Mouse (Mus musculus): ENCODE data around the gene Snd1. TPM values are rescaled to one million over a fixed set of nuclear protein-coding genes. Genes with fewer than 3 reads are reported as not detected.

The Snd1 gene
- total and polyA plus RNA-seq, 3 experiments = 97.4 to 153 (median 109) TPM

DNA sequence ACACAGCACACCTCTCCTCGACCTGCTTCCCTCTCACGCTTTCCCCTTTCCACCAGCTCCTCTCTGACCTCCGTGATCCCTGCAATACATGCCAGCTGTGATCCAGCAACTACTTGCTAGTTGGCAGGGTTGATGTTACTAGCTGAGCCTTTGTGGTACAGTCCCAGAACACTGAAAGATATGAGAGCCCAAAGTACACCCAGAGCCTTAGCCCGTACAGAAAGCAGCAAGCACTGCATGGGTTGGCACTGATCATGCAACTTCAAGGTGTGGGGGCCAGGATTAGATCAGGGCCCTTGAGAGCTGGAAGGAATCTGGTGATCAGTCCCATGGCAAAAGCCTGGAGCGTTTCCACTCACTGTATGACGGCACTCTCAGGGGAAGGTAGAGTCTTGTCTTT is 372.7 kb downstream of the Snd1 start:
- DNase-seq (ENCODE audit: low spot score) (no peak), ATAC-seq (ENCODE audit: extremely low read depth, insufficient number of reproducible peaks, low FRiP score, poor library complexity, severe bottlenecking) (no peak)
- peaks cover 4% of the 10 kb centered on the region; the same call in 1 of the 2 replicates for H3K4me1 ChIP-seq (ENCODE audit: insufficient read depth, low read depth, low read length)
- H3K27me3 ChIP-seq (ENCODE audit: insufficient read depth, low read length) = no peaks in the 10 kb centered on the region
- H3K36me3 ChIP-seq (replicated peaks) = peaks cover 69% of the 10 kb centered on the region
- TF ChIP-seq TAL1 (conservative IDR thresholded peaks at IDR 0.05; ENCODE audit: low read depth, low read length) (no peak), POLR2AphosphoS5 (IDR thresholded peaks at IDR 0.05; ENCODE audit: insufficient replicate concordance, low read depth, low read length) (no peak), GATA1 (IDR thresholded peaks at IDR 0.05; ENCODE audit: borderline replicate concordance, low read length) (no peak), CTCF (IDR thresholded peaks at IDR 0.05; ENCODE audit: low read depth, low read length) (no peak), GATA2 (IDR thresholded peaks at IDR 0.05; ENCODE audit: borderline replicate concordance, low read depth, low read length) (no peak)
- H3K9me3 ChIP-seq (replicated peaks) = no peaks in the 10 kb centered on the region
- H3K4me3 ChIP-seq (ENCODE audit: low read depth, low read length) = no peak overlapping the region

DNA sequence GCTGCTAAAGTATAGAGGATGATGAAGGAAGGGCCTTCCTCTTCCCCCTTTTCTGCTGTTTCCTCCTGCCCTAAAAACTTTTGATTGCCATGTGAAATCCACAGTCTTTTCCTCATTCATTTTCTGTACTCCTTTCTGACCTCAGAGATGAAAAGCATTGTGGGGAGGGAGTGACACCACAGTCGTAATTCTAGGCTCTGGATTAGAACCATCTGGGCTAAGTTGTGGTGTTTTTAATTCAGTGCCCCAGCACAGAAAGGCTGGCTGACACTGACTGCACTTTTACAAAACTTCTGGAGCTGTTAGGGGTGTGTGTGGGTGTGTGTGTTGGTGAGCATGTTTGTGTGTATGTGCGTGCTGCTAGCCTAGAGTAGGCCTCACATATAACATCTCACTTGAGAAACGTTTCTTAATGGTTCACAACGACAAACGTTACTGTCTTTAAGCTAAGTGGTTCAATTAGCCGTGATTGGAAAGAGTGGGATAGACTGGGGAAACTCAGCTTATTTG is 373.4 kb downstream of the Snd1 start:
- ATAC-seq (ENCODE audit: extremely low read depth, insufficient number of reproducible peaks, low FRiP score, poor library complexity, severe bottlenecking) = no peak
- Histone ChIP-seq H3K9me3 (replicated peaks) (no peaks in the 10 kb centered on the region), H3K4me3 (ENCODE audit: low read depth, low read length) (no peak overlapping the region), H3K4me1 (ENCODE audit: insufficient read depth, low read depth, low read length) (peaks cover 4% of the 10 kb centered on the region; the same call in 1 of the 2 replicates), H3K27me3 (ENCODE audit: insufficient read depth, low read length) (no peaks in the 10 kb centered on the region), H3K36me3 (replicated peaks) (peaks cover 67% of the 10 kb centered on the region)
- DNase-seq (ENCODE audit: low spot score) = no peak
- no peak for TF ChIP-seq GATA2 (IDR thresholded peaks at IDR 0.05; ENCODE audit: borderline replicate concordance, low read depth, low read length)
- TF ChIP-seq TAL1 (conservative IDR thresholded peaks at IDR 0.05; ENCODE audit: low read depth, low read length) = no peak
- no peak for TF ChIP-seq POLR2AphosphoS5 (IDR thresholded peaks at IDR 0.05; ENCODE audit: insufficient replicate concordance, low read depth, low read length)
- TF ChIP-seq CTCF (IDR thresholded peaks at IDR 0.05; ENCODE audit: low read depth, low read length) = no peak

DNA sequence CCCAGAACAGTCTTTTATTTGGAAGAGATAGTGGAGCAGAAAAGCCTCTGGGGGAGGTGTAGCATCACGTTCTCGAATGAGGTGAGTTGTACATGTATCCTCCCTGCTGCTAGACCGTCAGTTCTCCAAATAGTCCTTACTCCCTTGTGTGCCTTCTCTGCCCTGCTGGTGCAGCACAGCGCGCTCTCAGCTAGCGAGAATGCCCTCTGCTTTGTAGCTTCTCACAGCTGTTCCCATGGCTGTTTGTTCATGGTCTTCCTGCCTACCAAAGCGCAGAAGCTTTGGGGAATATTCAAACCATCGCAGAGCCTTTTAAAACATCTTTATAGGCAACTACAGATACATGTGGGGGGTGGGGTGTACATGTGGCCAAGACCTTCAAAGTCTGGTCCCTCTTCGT is 374.0 kb downstream of the Snd1 start:
- ATAC-seq (ENCODE audit: extremely low read depth, insufficient number of reproducible peaks, low FRiP score, poor library complexity, severe bottlenecking) (no peak), DNase-seq (ENCODE audit: low spot score) (no peak)
- no peaks in the 10 kb centered on the region for H3K9me3 ChIP-seq (replicated peaks)
- peaks cover 69% of the 10 kb centered on the region for H3K36me3 ChIP-seq (replicated peaks)
- H3K27me3 ChIP-seq (ENCODE audit: insufficient read depth, low read length) = no peaks in the 10 kb centered on the region
- H3K4me3 ChIP-seq (ENCODE audit: low read depth, low read length) = no peak overlapping the region
- TF ChIP-seq CTCF (IDR thresholded peaks at IDR 0.05; ENCODE audit: low read depth, low read length) = no peak
- peaks cover 4% of the 10 kb centered on the region; the same call in 1 of the 2 replicates for H3K4me1 ChIP-seq (ENCODE audit: insufficient read depth, low read depth, low read length)

DNA sequence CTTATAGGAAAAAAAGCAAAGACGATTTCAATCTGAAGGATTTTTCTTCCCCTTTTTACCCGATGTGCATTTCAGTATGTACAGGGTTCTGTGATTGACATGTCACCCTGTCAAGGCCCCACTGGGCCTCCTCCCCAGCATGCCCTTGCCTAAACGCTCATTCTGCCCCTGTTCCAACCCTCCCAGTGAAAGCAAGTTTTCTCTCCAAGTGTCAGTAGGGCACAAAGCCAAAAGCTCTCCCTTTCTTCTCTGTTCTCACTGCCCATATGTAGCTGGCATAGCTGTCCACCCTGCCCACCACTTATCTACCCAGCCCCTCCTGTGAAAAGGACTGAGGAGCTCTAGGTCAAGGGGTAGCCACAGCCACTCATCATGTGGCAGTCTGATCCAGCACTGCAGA is 374.4 kb downstream of the Snd1 start:
- Histone ChIP-seq H3K36me3 (replicated peaks) (peaks cover 69% of the 10 kb centered on the region), H3K27me3 (ENCODE audit: insufficient read depth, low read length) (no peaks in the 10 kb centered on the region), H3K4me3 (ENCODE audit: low read depth, low read length) (no peak overlapping the region), H3K9me3 (replicated peaks) (no peaks in the 10 kb centered on the region), H3K4me1 (ENCODE audit: insufficient read depth, low read depth, low read length) (peaks cover 4% of the 10 kb centered on the region; the same call in 1 of the 2 replicates)
- TF ChIP-seq GATA1 (IDR thresholded peaks at IDR 0.05; ENCODE audit: borderline replicate concordance, low read length) = no peak
- no peak for TF ChIP-seq TAL1 (conservative IDR thresholded peaks at IDR 0.05; ENCODE audit: low read depth, low read length)
- TF ChIP-seq GATA2 (IDR thresholded peaks at IDR 0.05; ENCODE audit: borderline replicate concordance, low read depth, low read length) = no peak
- no peak for TF ChIP-seq CTCF (IDR thresholded peaks at IDR 0.05; ENCODE audit: low read depth, low read length)
- no peak for TF ChIP-seq POLR2AphosphoS5 (IDR thresholded peaks at IDR 0.05; ENCODE audit: insufficient replicate concordance, low read depth, low read length)
- no peak for ATAC-seq (ENCODE audit: extremely low read depth, insufficient number of reproducible peaks, low FRiP score, poor library complexity, severe bottlenecking)
- DNase-seq (ENCODE audit: low spot score) = no peak

DNA sequence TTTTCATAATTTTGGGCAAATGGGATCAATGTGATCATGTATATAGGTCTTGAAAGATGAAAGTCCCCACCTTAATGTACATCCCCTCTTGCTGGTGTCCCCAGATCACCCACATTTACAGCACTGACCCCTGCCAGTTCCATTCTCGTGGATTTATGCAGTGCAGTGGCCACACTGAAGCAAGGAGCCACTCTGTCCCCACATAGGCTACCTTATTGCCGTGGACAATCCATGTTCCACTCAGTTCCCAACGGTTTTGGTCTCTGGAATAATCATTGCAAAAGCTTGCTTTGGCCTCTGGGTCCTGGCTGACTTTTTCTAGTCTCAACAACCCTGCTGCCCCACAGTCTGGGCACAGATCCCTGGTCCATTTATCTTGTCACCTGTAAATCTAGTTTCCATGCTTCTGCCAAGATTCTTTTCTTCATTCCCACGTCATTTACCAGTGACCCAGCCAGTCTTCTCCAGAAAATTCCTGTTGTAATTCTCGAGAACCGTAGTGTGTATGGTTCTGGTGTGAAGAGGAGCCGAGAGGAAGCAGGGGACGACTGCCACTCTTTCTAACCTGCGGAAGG is 375.5 kb downstream of the Snd1 start:
- no peak for DNase-seq (ENCODE audit: low spot score)
- peaks cover 73% of the 10 kb centered on the region for H3K36me3 ChIP-seq (replicated peaks)

DNA sequence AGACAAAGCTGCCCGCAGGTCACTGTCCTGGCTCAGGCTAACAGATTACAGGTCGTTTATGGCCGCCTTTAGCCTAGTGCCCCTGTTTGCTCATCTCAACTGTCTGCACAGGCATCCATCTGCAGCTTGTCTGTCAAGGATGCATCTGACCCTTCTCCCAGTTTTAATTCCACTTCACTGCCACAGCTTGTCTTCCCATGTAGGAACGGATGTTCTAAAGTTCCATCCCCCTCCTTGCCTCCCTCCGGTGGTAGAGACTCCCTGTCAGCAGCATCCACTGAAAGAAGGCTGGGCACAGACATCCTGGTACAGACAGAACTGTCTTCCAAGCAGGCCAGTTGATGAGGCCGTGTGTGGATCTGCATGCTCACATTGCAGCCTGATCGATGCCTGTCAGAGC is 377.4 kb downstream of the Snd1 start:
- TF ChIP-seq POLR2AphosphoS5 (IDR thresholded peaks at IDR 0.05; ENCODE audit: insufficient replicate concordance, low read depth, low read length) (no peak), CTCF (IDR thresholded peaks at IDR 0.05; ENCODE audit: low read depth, low read length) (no peak)
- Histone ChIP-seq H3K36me3 (replicated peaks) (peaks cover 80% of the 10 kb centered on the region), H3K4me3 (ENCODE audit: low read depth, low read length) (no peak overlapping the region), H3K4me1 (ENCODE audit: insufficient read depth, low read depth, low read length) (peaks cover 16% of the 10 kb centered on the region), H3K27me3 (ENCODE audit: insufficient read depth, low read length) (no peaks in the 10 kb centered on the region), H3K9me3 (replicated peaks) (no peaks in the 10 kb centered on the region)
- no peak for ATAC-seq (ENCODE audit: extremely low read depth, insufficient number of reproducible peaks, low FRiP score, poor library complexity, severe bottlenecking)
- no peak for DNase-seq (ENCODE audit: low spot score)

More for the DNA sequence above, 375.5 kb downstream of the Snd1 start:
- peaks cover 4% of the 10 kb centered on the region; the same call in 1 of the 2 replicates for H3K4me1 ChIP-seq (ENCODE audit: insufficient read depth, low read depth, low read length)
- TF ChIP-seq CTCF (IDR thresholded peaks at IDR 0.05; ENCODE audit: low read depth, low read length) = no peak
- TF ChIP-seq GATA1 (IDR thresholded peaks at IDR 0.05; ENCODE audit: borderline replicate concordance, low read length) = no peak
- TF ChIP-seq POLR2AphosphoS5 (IDR thresholded peaks at IDR 0.05; ENCODE audit: insufficient replicate concordance, low read depth, low read length) = no peak
- TF ChIP-seq TAL1 (conservative IDR thresholded peaks at IDR 0.05; ENCODE audit: low read depth, low read length) = no peak
- no peak for TF ChIP-seq GATA2 (IDR thresholded peaks at IDR 0.05; ENCODE audit: borderline replicate concordance, low read depth, low read length)
- no peak for ATAC-seq (ENCODE audit: extremely low read depth, insufficient number of reproducible peaks, low FRiP score, poor library complexity, severe bottlenecking)
- no peak overlapping the region for H3K4me3 ChIP-seq (ENCODE audit: low read depth, low read length)
- no peaks in the 10 kb centered on the region for H3K9me3 ChIP-seq (replicated peaks)
- H3K27me3 ChIP-seq (ENCODE audit: insufficient read depth, low read length) = no peaks in the 10 kb centered on the region

DNA sequence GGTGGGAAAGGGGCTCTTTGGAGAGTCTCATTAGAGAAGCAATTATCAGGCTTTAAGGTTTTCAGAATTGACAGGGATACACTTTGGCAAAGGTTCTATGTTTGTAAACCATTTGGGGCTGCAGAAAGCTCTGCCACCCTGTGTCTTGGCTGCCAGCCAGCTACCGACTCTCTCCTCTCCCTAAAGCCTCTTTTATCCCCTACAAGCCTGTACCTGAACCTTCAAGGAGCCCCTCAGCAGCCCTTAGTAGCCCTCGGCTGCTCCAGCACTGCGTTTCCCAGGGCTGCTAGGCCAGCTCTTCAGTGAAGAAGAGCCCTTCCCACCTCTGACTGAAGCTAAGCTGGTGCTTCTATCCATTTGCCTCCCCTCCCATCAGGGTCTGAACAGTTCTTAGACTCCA is 378.2 kb downstream of the Snd1 start:
- DNase-seq (ENCODE audit: low spot score) (no peak), ATAC-seq (ENCODE audit: extremely low read depth, insufficient number of reproducible peaks, low FRiP score, poor library complexity, severe bottlenecking) (no peak)
- Histone ChIP-seq H3K4me3 (ENCODE audit: low read depth, low read length) (no peak overlapping the region), H3K4me1 (ENCODE audit: insufficient read depth, low read depth, low read length) (peaks cover 20% of the 10 kb centered on the region), H3K9me3 (replicated peaks) (no peaks in the 10 kb centered on the region), H3K27me3 (ENCODE audit: insufficient read depth, low read length) (no peaks in the 10 kb centered on the region), H3K36me3 (replicated peaks) (peaks cover 77% of the 10 kb centered on the region)
- TF ChIP-seq CTCF (IDR thresholded peaks at IDR 0.05; ENCODE audit: low read depth, low read length) (no peak), TAL1 (conservative IDR thresholded peaks at IDR 0.05; ENCODE audit: low read depth, low read length) (no peak), GATA2 (IDR thresholded peaks at IDR 0.05; ENCODE audit: borderline replicate concordance, low read depth, low read length) (no peak), GATA1 (IDR thresholded peaks at IDR 0.05; ENCODE audit: borderline replicate concordance, low read length) (no peak), POLR2AphosphoS5 (IDR thresholded peaks at IDR 0.05; ENCODE audit: insufficient replicate concordance, low read depth, low read length) (no peak)

Measured in G1E (cell line).